Mouse (Mus musculus) cerebellum, adult 2 months (tissue): ENCODE measurements around the gene Mtpn. TPM values are rescaled to one million over a fixed set of nuclear protein-coding genes. Genes with fewer than 3 reads are reported as not detected.

ENCODE experiments used
- DNase-seq, 2 experiments: peaks; one replicate each; pipeline ENCODE4 v3.0.0; 2021
- H3K27ac ChIP-seq: fragments of 200-500 bp; 2 replicates; pipeline ENCODE4 v1.5.1; 2012; ENCODE audit warnings: low read length, control low read depth, inconsistent platforms; ENCODE audit not compliant: insufficient read depth
- H3K27me3 ChIP-seq: fragments of 200-500 bp; 2 replicates; pipeline ENCODE4 v1.6.1; 2012; ENCODE audit warnings: inconsistent platforms, mild to moderate bottlenecking, low read length, moderate library complexity; ENCODE audit not compliant: control insufficient read depth, insufficient read depth
- H3K4me1 ChIP-seq: fragments of 200-500 bp; 2 replicates; pipeline ENCODE4 v1.6.1; 2011; ENCODE audit warnings: low read length; ENCODE audit not compliant: control insufficient read depth, insufficient read depth
- H3K4me3 ChIP-seq: fragments of 200-500 bp; replicated peaks from 2 replicates; pipeline ENCODE3; 2011; ENCODE audit warnings: mild to moderate bottlenecking, low read depth, low read length, control low read depth; ENCODE audit not compliant: insufficient read depth
- CTCF ChIP-seq: fragments of 200-500 bp; IDR thresholded peaks from 2 replicates; pipeline ENCODE4 v1.5.1; 2011; ENCODE audit warnings: low read depth, mild to moderate bottlenecking, control low read depth, low read length, moderate library complexity, borderline replicate concordance; ENCODE audit not compliant: insufficient read depth
- POLR2A ChIP-seq: fragments of 200-500 bp; IDR thresholded peaks from 2 replicates; pipeline ENCODE4 v1.6.1; 2011; ENCODE audit warnings: low read length, control low read depth, borderline replicate concordance; ENCODE audit not compliant: insufficient read depth
- WGBS: fragments of 180-500 bp; shearing (Covaris S2); methylation state at CpG from one replicate; pipeline ENCODE4 v1.1.7; 2018; 5-methylcytosine and 5-hydroxymethylcytosine counted together
- polyA plus RNA-seq: library from polyadenylated mRNA; depleted of rRNA; stranded (reverse); fragments of >200 nt; gene quantifications from 2 replicates; pipeline ENCODE4 v1.2.3, GENCODE M21; 2012; rRNA removed

The Mtpn gene
- polyA plus RNA-seq = 73.4 and 79.1 TPM in 2 replicates

GRCm38 (mm10) chr6:35539304-35540009 is at the start of gene Mtpn:
Gene Mtpn (minus strand): TSS chr6:35539888.
- Histone ChIP-seq H3K4me3 (peak within 1 kb of the TSS; percentile 67), H3K4me1 (no peaks in the 10 kb centered on the region), H3K27me3 (no peaks in the 10 kb centered on the region), H3K27ac (no peak within 1 kb of the TSS; the same call in 1 of the 2 replicates)
- under 1% methylated on average over 61 of the region's 61 CpGs for WGBS
- peak; percentile 97 to 98 for DNase-seq
- no peak for TF ChIP-seq CTCF
- TF ChIP-seq POLR2A = peak; percentile 78; the same call in 1 of the 2 replicates

GRCm38 (mm10) chr6:35568731-35569130 is 29.0 kb upstream of the Mtpn start:
- Histone ChIP-seq H3K27ac (no peak overlapping the region), H3K4me3 (no peak overlapping the region), H3K4me1 (no peaks in the 10 kb centered on the region), H3K27me3 (no peaks in the 10 kb centered on the region)
- DNase-seq = no peak
- TF ChIP-seq POLR2A (no peak), CTCF (no peak)

GRCm38 (mm10) chr6:35567755-35568154 is 28.1 kb upstream of the Mtpn start:
- Histone ChIP-seq H3K4me3 (no peak overlapping the region), H3K27ac (no peak overlapping the region), H3K4me1 (no peaks in the 10 kb centered on the region), H3K27me3 (no peaks in the 10 kb centered on the region)
- peak in 1 of 2 experiments; percentile 8 for DNase-seq
- TF ChIP-seq CTCF = no peak; the same call in 1 of the 2 replicates
- no peak for TF ChIP-seq POLR2A

GRCm38 (mm10) chr6:35559950-35560349 is 20.3 kb upstream of the Mtpn start:
- Histone ChIP-seq H3K4me3 (no peak overlapping the region), H3K4me1 (no peaks in the 10 kb centered on the region), H3K27me3 (no peaks in the 10 kb centered on the region), H3K27ac (no peak overlapping the region)
- DNase-seq = no peak
- no peak for TF ChIP-seq POLR2A
- TF ChIP-seq CTCF = no peak
- WGBS = 61% methylated on average over 2 of the region's 2 CpGs

- TF ChIP-seq POLR2A (no peak), CTCF (no peak)
- no peak overlapping the region for H3K4me3 ChIP-seq
- no peak for DNase-seq
- H3K27ac ChIP-seq = no peak overlapping the region
- no peaks in the 10 kb centered on the region for H3K27me3 ChIP-seq
- H3K4me1 ChIP-seq = no peaks in the 10 kb centered on the region
Observed at GRCm38 (mm10) chr6:35544352-35544751, 4.7 kb upstream of the Mtpn start.

GRCm38 (mm10) chr6:35542656-35543400 is 3.1 kb upstream of the Mtpn start:
- H3K27me3 ChIP-seq = no peaks in the 10 kb centered on the region
- WGBS = 82% methylated on average over 8 of the region's 8 CpGs
- no peaks in the 10 kb centered on the region for H3K4me1 ChIP-seq
- no peak overlapping the region for H3K4me3 ChIP-seq
- DNase-seq = no peak
- no peak overlapping the region for H3K27ac ChIP-seq
- no peak for TF ChIP-seq POLR2A
- no peak for TF ChIP-seq CTCF

- no peak for TF ChIP-seq POLR2A
- no peak for TF ChIP-seq CTCF
- no peaks in the 10 kb centered on the region for H3K27me3 ChIP-seq
- 93% methylated on average over 9 of the region's 9 CpGs for WGBS
- no peak for DNase-seq
- no peak overlapping the region for H3K4me3 ChIP-seq
- no peaks in the 10 kb centered on the region for H3K4me1 ChIP-seq
- H3K27ac ChIP-seq = no peak overlapping the region
Observed at GRCm38 (mm10) chr6:35540377-35540776, 689 bp upstream of the Mtpn start.
